Mouse (Mus musculus) ovary, adult 2 months (tissue): Measurements from ENCODE around the gene Wtap. TPM values are rescaled to one million over a fixed set of nuclear protein-coding genes. Genes with fewer than 3 reads are reported as not detected.

Experiments
- polyA plus RNA-seq: library from polyadenylated mRNA; depleted of rRNA; stranded (reverse); fragments of >200 nt; gene quantifications from 2 replicates; pipeline ENCODE4 v1.2.3, GENCODE M21; 2012; rRNA removed

Gene Wtap
- polyA plus RNA-seq: 9.6 and 14.4 TPM in 2 replicates

DNA sequence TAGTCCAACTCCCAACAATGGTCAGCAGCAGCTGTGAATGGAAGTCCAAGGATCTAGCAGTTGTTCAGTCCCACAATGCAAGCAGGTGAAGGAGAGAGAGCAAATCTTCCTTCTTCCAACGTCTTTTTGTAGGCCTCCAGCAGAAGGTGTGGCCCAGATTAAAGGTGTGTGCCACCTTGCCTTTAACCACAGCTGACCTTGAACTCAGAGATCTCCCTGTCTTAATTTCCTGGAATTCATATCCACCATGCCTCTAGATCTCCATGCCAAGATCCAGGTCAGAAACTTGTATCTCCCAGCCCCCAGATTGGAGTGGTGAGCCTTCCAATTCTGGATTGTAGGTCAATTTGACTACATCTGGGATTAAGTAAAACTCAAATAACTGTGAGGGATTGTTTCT, at the start of gene Wtap:
TSS of gene Wtap (minus strand) at position 101 of the 400 bp plus-strand sequence.

DNA sequence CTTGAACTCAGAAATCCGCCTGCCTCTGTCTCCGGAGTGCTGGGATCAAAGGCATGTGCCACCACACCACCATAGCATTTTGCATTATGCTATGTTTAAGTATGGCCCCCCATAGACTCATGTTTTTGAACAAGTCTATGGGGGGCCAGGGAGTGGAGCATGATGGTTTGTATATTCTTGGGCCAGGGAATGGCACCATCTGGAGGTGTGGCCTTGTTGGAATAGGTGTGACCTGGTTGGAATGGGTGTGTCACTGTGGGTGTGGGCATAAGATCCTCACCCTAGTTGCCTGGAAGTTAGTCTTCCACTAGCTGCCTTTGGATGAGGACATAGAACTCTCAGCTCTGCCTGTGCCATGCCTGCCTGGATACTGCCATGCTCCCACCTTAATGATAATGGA, 12.6 kb upstream of the Wtap start, which contains the start of gene Sod2:
TSS of gene Sod2 (plus strand) at position 301 of the 400 bp plus-strand sequence.

DNA sequence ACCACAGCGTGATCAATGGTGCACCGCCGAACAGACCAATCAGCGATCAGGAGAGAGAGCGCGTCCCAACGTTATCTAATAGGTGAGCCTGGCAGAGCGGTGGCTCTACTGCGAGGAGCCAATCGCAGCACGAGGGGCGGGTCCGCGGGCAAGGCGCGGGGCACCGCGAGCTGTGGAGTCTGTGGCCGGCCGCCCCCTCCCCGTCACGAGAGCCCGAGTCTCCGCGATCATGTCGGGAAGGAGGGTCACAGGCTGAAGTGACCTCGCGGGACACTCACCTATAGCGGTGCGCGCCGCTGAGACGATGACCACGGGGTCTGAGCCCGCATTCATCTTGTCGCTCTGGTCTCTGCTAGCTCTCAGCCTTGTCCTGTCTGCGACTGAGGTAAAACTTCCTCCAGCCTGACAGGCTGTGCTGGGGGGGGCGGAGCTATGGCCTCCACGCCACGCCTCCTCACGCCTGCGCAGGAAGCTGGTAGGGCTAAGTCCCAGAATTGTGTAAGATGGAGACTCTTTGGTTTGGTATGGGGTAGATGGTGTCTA, 33.6 kb downstream of the Wtap start, which contains the start of gene Acat2:
TSS of gene Acat2 (minus strand) at position 417 of the 543 bp plus-strand sequence.

DNA sequence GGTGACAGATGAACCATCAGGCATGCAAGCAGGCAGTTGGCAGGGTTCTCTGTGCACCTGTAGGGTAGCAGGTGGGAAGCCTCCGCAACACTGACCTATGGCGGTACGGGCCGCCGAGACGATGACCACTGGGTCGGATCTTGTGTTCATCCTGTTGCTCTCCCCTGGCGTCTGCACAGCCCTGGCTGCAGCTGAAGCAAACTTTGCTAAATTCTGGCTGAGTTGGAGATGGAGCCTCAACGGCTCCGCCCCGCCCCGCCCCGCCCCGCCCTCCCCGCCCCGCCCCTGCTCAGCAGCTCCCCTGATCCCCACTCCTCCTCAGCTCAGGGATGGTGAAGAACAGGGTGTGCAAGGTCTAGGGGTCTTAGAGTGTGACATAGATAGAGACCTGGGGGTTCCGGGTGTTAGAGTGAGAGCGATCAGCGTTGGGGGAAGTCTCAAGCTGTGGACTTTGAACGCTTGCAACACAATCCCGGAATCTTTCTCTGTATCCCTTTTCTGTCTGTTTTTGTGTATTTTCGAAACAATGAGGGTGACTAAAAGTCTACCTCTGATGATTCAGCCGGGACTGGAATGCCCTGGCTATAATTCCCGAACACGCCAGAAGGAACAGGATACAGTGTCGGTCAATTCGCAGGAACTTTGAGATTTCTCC, 53.7 kb downstream of the Wtap start, which contains the start of gene Acat3:
TSS of gene Acat3 (minus strand) at position 450 of the 655 bp plus-strand sequence.

Other genes starting within 250 kb of the Wtap start
- 35.2 and 36.5 TPM in 2 replicates for gene Igf2r, start 224.5 kb downstream of the Wtap start, polyA plus RNA-seq
- gene Mas1, start 126.0 kb downstream of the Wtap start, polyA plus RNA-seq: 0.20 and 0.47 TPM in 2 replicates
- 0.17 and 0.34 TPM in 2 replicates for gene Mrgprh, start 118.1 kb downstream of the Wtap start, polyA plus RNA-seq
- 2.1 and 3.7 TPM in 2 replicates for gene Pnldc1, start 83.9 kb downstream of the Wtap start, polyA plus RNA-seq
- gene Tcp1, start 78.5 kb downstream of the Wtap start, polyA plus RNA-seq: 52.6 and 53.0 TPM in 2 replicates
- gene Mrpl18, start 77.8 kb downstream of the Wtap start, polyA plus RNA-seq: 17.3 and 20.8 TPM in 2 replicates
- gene Acat3, start 53.6 kb downstream of the Wtap start, polyA plus RNA-seq: 0.23 and 0.43 TPM in 2 replicates
- 14.7 and 15.9 TPM in 2 replicates for gene Acat2, start 33.4 kb downstream of the Wtap start, polyA plus RNA-seq
- gene Sod2, start 12.7 kb upstream of the Wtap start, polyA plus RNA-seq: 567 and 710 TPM in 2 replicates
- gene Gpr31b, start 58.1 kb upstream of the Wtap start, polyA plus RNA-seq: 0.74 and 0.78 TPM in 2 replicates
- 0.08 and 0.24 TPM in 2 replicates for gene Tcp10b, start 66.9 kb upstream of the Wtap start, polyA plus RNA-seq
- gene Unc93a, start 137.6 kb upstream of the Wtap start, polyA plus RNA-seq: 0.07 and 0.33 TPM in 2 replicates
- gene Smok2a, start 227.0 kb upstream of the Wtap start, polyA plus RNA-seq: not detected in 2 replicates
- gene Smok2b, start 236.1 kb upstream of the Wtap start, polyA plus RNA-seq: not detected in 2 replicates